Mouse (Mus musculus): ENCODE results near the gene Gm3448.

The Gm3448 gene

DNA sequence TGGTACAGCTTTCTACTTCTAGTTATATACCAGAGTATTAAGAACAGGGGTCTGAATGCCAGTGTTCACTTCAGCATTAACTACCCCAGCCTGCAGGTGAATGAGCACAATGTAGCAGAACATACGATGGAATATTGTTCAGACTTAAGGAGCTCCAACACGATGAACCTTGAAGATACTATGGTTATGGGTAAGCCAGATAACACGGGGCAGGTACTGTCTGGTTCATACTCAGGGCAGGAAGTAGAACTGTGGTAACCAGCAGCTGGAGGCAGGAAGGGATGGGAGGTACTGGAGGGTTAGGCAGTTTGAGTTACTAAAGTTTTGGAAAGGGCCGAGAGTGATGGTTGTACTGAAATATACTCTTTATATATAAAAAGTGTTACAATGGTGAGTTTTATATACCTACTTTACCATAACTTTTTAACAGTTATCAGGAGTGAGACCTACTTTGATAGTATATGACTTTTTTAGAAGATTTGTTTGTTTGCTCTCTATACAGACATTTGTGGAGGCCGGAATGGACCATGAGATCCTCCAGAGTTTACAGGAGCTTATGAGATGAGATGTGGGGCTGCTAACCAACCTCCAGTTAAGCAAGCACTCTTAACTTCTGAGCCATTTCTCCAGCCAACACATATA, 82.5 kb downstream of the Gm3448 start:
- DNase-seq = no peak

DNA sequence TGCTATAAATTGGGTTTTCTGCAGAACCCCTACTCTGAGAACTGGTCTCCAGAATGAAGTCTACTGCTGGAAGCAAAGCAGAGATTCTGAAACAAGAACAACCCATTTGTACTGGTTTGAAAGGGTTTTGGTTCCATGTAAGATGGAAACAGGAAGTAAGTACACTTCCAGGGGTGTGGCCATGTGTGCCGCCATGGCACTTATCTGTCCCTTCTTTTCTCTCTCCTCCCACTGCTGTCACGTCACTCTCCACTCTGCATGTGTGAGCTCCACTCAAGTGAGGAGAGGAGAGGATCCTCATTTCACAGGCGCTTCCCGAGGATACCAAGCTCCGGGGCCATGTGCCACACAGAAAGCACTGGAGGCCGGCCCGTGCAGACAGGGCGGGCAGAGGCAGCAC, 87.9 kb downstream of the Gm3448 start:
- DNase-seq = no peak

- DNase-seq = no peak
These were observed 92.0 kb downstream of the Gm3448 start for GRCm38 (mm10) chr17:14949161-14949827.

Measured in right cerebral cortex, postnatal 4 days (tissue).